In the genomic region with DNA sequence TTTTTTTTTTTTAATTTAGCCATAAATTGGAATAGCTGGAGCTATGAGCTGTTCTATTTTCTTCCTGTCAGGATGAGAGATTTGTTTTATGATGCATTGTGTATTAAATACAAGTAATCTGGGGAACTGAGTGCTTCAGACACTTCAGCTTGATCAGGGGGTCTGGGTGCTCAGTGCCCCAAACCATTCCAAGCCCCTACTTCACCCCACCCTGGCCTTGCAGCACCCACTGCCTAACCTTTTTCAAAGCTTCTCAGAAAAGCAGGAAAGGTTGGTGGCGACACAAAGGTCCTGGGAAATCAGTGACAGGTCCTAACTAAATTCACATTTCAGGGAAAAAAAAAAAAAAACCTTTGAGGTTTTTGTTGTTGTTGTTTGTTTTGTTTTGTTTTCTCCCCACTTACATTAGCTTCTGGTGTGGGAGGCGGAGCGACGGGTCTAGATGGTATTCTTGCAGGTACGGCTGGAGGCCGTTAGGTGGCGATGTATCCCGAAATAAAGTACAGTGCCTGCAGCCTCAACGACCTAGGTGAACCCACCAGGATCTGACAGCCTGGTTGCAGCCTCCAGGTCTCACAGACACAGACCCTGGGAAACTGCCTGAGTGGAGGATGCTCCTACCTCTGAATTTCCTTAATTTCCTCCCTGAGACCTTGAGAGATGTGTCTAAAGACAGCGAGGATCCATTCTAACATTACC, we compare ENCODE assay signal across 8 mouse cellular contexts.
DNase-seq lines count a peak whose midpoint lies in the region; ATAC-seq lines count a peak whose summit lies in the region.

No protein-coding gene starts in this region.

- H3K27me3 ChIP-seq in hindbrain, embryonic 11.5 days (ENCODE audit: control insufficient read depth, insufficient read depth, low read length) = no peaks in the 10 kb centered on the region

- no peaks in the 10 kb centered on the region for H3K36me3 ChIP-seq in hindbrain, embryonic 11.5 days (ENCODE audit: control insufficient read depth, insufficient read depth, low read length)

- H3K9ac ChIP-seq in hindbrain, embryonic 11.5 days (ENCODE audit: low read depth, low read length) = no peak overlapping the region

- H3K4me1 ChIP-seq in hindbrain, embryonic 11.5 days (replicated peaks; ENCODE audit: control insufficient read depth, insufficient read depth, low read length) = no peaks in the 10 kb centered on the region; the same call in 1 of the 2 replicates

- no peak overlapping the region for H3K4me2 ChIP-seq in hindbrain, embryonic 11.5 days (replicated peaks; ENCODE audit: low read depth, low read length)

- peak; percentile 58 for ATAC-seq in hindbrain, embryonic 11.5 days (ENCODE audit: low FRiP score)

- DNase-seq in NIH3T3 (ENCODE audit: low read depth) = peak; percentile 82
- peak; percentile 7 for DNase-seq in c-Kit-positive CD71-positive TER-119-positive erythroid progenitor cells, embryonic 14.5 days (ENCODE audit: low spot score)
- DNase-seq in frontal cortex, adult 2 months (ENCODE audit: extremely low spot score in 1 of 2, low spot score in 1 of 2) = peak; percentile 6 to 72
- DNase-seq in hindbrain, embryonic 11.5 days (ENCODE audit: low spot score) = peak; percentile 85
- DNase-seq in layer of hippocampus, postnatal 25 days (ENCODE audit: extremely low spot score in 1 of 2, low spot score in 1 of 2) = peak; percentile 28 to 63
- peak; percentile 83 for DNase-seq in lung, postnatal 25 days (ENCODE audit: low spot score)
- peak; percentile 19 to 44 for DNase-seq in right cerebral cortex, postnatal 36 days (ENCODE audit: low spot score in 2 of 2)
- DNase-seq in MN1 (ENCODE audit: low spot score) = no peak

- H3K9me3 ChIP-seq in hindbrain, embryonic 11.5 days (ENCODE audit: control insufficient read depth, low read length) = no peaks in the 10 kb centered on the region

- WGBS in hindbrain, embryonic 11.5 days = 8% methylated on average over 10 of the region's 10 CpGs

- no peak overlapping the region for H3K4me3 ChIP-seq in hindbrain, embryonic 11.5 days (ENCODE audit: low read depth, low read length)

- no peak overlapping the region for H3K27ac ChIP-seq in hindbrain, embryonic 11.5 days (ENCODE audit: low read depth, low read length)
